Mouse (Mus musculus): ENCODE results near the gene Gipc2.

Gipc2 gene

GRCm38 (mm10) chr3:152190679-152191477 lies 24.8 kb upstream of the Gipc2 start:
- no peak for DNase-seq (ENCODE audit: low spot score)

GRCm38 (mm10) chr3:152189306-152189705 lies 23.3 kb upstream of the Gipc2 start:
- no peak for DNase-seq (ENCODE audit: low spot score)

GRCm38 (mm10) chr3:152186106-152186505 lies 20.1 kb upstream of the Gipc2 start:
- DNase-seq (ENCODE audit: low spot score), result no peak

- DNase-seq (ENCODE audit: low spot score), result no peak
Measured at GRCm38 (mm10) chr3:152183522-152183921, 17.5 kb upstream of the Gipc2 start.

GRCm38 (mm10) chr3:152180624-152181023 lies 14.6 kb upstream of the Gipc2 start:
- no peak for DNase-seq (ENCODE audit: low spot score)

- no peak for DNase-seq (ENCODE audit: low spot score)
Measured at GRCm38 (mm10) chr3:152179285-152179684, 13.3 kb upstream of the Gipc2 start.

- DNase-seq (ENCODE audit: low spot score), result no peak
Measured at GRCm38 (mm10) chr3:152178816-152179215, 12.8 kb upstream of the Gipc2 start.

- no peak for DNase-seq (ENCODE audit: low spot score)
Measured at GRCm38 (mm10) chr3:152172322-152172935, 6.4 kb upstream of the Gipc2 start.

- DNase-seq (ENCODE audit: low spot score), result no peak
Measured at GRCm38 (mm10) chr3:152171862-152172261, 5.8 kb upstream of the Gipc2 start.

- no peak for DNase-seq (ENCODE audit: low spot score)
Measured at GRCm38 (mm10) chr3:152171236-152171635, 5.2 kb upstream of the Gipc2 start.

- DNase-seq (ENCODE audit: low spot score), result no peak
Measured at GRCm38 (mm10) chr3:152170407-152170806, 4.4 kb upstream of the Gipc2 start.

- DNase-seq (ENCODE audit: low spot score), result no peak
Measured at GRCm38 (mm10) chr3:152168007-152168406, 2.0 kb upstream of the Gipc2 start.

- DNase-seq (ENCODE audit: low spot score), result peak; percentile 62
Measured at GRCm38 (mm10) chr3:152166699-152167451, 845 bp upstream of the Gipc2 start.

GRCm38 (mm10) chr3:152165351-152166098 lies 505 bp downstream of the Gipc2 start:
- DNase-seq (ENCODE audit: low spot score), result peak; percentile 75

- no peak for DNase-seq (ENCODE audit: low spot score)
Measured at GRCm38 (mm10) chr3:152165014-152165350, 1.0 kb downstream of the Gipc2 start.

- no peak for DNase-seq (ENCODE audit: low spot score)
Measured at GRCm38 (mm10) chr3:152163320-152163719, 2.7 kb downstream of the Gipc2 start.

GRCm38 (mm10) chr3:152160607-152161006 lies 5.4 kb downstream of the Gipc2 start:
- DNase-seq (ENCODE audit: low spot score), result no peak

- no peak for DNase-seq (ENCODE audit: low spot score)
Measured at GRCm38 (mm10) chr3:152159321-152159720, 6.7 kb downstream of the Gipc2 start.

- DNase-seq (ENCODE audit: low spot score), result no peak
Measured at GRCm38 (mm10) chr3:152158344-152159291, 7.4 kb downstream of the Gipc2 start.

- DNase-seq (ENCODE audit: low spot score), result no peak
Measured at GRCm38 (mm10) chr3:152156816-152157496, 9.1 kb downstream of the Gipc2 start.
